Mouse (Mus musculus) megakaryocyte progenitor cell, adult 5-6 weeks (primary cell): ENCODE measurements around the gene Mff. TPM values are rescaled to one million over a fixed set of nuclear protein-coding genes. Genes with fewer than 3 reads are reported as not detected.

ENCODE experiments used
- ATAC-seq: replicated peaks from 2 replicates; pipeline ENCODE4 v1.8.0; 2016; ENCODE audit warnings: mild to moderate bottlenecking, moderate TSS enrichment, inconsistent platforms; ENCODE audit not compliant: poor library complexity
- total RNA-seq, 2 experiments: library from RNA; stranded (forward) in 1 of 2; stranded (reverse) in 1 of 2; fragments of 157-497, 149-512 nt in 1 of 2; fragments of 200-1000 nt in 1 of 2; gene quantifications; 2 replicates each; pipeline versions ENCODE4 v1.2.3 to v1.2.4; 2015 to 2017

The Mff gene
- total RNA-seq (2015) (118 and 129 TPM in 2 replicates), total RNA-seq (2017) (65.0 and 106 TPM in 2 replicates)

- ATAC-seq = peak; percentile 97
Observed at GRCm38 (mm10) chr1:82724339-82725025, at the start of gene Mff. Gene Mff (plus strand): TSS chr1:82724890.

- no peak for ATAC-seq
Observed at GRCm38 (mm10) chr1:82686328-82686727, 38.4 kb upstream of the Mff start.

- 0 out of 2 replicates have a peak, but pooled peaks have one; percentile 14 for ATAC-seq
Observed at GRCm38 (mm10) chr1:82686866-82687265, 37.8 kb upstream of the Mff start.

- no peak for ATAC-seq
Observed at GRCm38 (mm10) chr1:82687931-82688330, 36.8 kb upstream of the Mff start.

- no peak for ATAC-seq
Observed at GRCm38 (mm10) chr1:82695915-82696314, 28.8 kb upstream of the Mff start.

GRCm38 (mm10) chr1:82717816-82718512, 6.7 kb upstream of the Mff start:
- no peak for ATAC-seq

- ATAC-seq = peak; percentile 72
Observed at GRCm38 (mm10) chr1:82725026-82725874, 560 bp downstream of the Mff start.

GRCm38 (mm10) chr1:82725875-82726185, 1.1 kb downstream of the Mff start:
- ATAC-seq = peak; percentile 40

GRCm38 (mm10) chr1:82726482-82726881, 1.8 kb downstream of the Mff start:
- no peak for ATAC-seq

- ATAC-seq = 0 out of 2 replicates have a peak, but pooled peaks have one; percentile 29
Observed at GRCm38 (mm10) chr1:82733357-82733756, 8.7 kb downstream of the Mff start.

GRCm38 (mm10) chr1:82738066-82738465, 13.4 kb downstream of the Mff start:
- ATAC-seq = no peak

GRCm38 (mm10) chr1:82741539-82741938, 16.8 kb downstream of the Mff start:
- no peak for ATAC-seq

GRCm38 (mm10) chr1:82743962-82744361, 19.3 kb downstream of the Mff start:
- ATAC-seq = no peak

GRCm38 (mm10) chr1:82746408-82746807, 21.7 kb downstream of the Mff start:
- ATAC-seq = no peak

GRCm38 (mm10) chr1:82747714-82748452, 23.2 kb downstream of the Mff start:
- peak; percentile 37; the same call in 1 of the 2 replicates for ATAC-seq

- ATAC-seq = peak; percentile 62
Observed at GRCm38 (mm10) chr1:82759520-82759919, 34.8 kb downstream of the Mff start.

- ATAC-seq = peak; percentile 91
Observed at GRCm38 (mm10) chr1:82761454-82762169, 36.9 kb downstream of the Mff start.

GRCm38 (mm10) chr1:82762274-82762673, 37.6 kb downstream of the Mff start:
- ATAC-seq = 0 out of 2 replicates have a peak, but pooled peaks have one; percentile 29

GRCm38 (mm10) chr1:82766227-82766626, 41.5 kb downstream of the Mff start:
- ATAC-seq = no peak

- no peak for ATAC-seq
Observed at GRCm38 (mm10) chr1:82766641-82767040, 42.0 kb downstream of the Mff start.
